Mouse (Mus musculus): Measurements from ENCODE around the gene Pcsk5.

The Pcsk5 gene

DNA sequence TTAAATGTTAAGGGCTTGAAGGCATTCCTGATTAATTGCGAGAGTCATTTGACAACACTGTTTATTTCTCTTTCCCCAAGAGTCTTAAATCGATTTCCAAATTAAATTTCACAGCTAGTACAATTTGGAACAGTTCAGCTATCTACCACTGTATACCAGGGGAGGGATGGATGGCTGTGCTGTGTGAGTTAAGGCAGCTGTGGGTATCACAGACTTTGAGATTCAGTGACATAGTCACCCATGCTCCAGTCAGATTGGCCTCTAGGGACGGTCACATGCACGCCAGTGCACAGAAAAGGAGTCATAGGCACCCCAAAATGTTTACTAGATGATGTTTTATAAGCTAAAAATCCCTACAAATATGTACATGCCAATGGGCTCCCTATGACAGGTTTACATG, 260.0 kb downstream of the Pcsk5 start:
- DNase-seq (ENCODE audit: low read depth, low spot score) = no peak

DNA sequence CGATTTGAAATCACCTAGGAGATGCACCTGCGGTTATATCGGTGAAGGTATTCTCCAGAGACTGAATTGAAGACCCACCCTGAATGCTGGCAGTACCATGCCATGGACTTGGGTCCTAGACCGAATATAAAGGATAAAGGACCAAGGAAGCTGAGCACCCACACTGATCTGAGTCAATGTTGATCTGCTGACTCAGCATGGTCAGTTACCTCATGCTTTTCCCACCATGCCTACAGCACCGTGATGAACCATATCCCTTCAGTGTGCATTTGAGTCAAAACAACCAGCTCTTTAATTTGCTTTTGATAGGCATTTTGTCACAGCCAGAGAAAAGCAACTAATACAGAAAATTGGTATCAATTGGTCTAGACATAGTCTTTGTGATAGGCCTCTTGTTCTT, 262.9 kb downstream of the Pcsk5 start:
- no peak for DNase-seq (ENCODE audit: low read depth, low spot score)

DNA sequence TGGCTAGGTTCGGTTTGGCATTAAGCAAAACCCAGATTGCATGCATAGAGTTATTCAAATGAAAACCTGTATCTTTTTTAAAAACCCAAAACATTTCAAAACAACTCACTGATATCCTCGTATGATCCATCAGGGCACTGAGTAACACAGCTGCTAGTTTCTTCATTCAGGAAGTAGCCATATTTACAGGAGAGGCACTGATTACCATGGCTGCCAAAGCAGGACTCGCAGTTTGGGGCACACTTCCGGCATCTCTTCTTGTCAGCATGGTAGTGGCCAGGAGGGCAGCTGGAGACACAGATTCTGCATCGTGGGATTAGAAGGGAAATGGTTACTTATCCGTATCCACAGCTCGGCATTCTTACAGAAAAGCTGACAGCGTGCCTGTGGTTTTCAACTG, 265.1 kb downstream of the Pcsk5 start:
- DNase-seq (ENCODE audit: low read depth, low spot score) = no peak

DNA sequence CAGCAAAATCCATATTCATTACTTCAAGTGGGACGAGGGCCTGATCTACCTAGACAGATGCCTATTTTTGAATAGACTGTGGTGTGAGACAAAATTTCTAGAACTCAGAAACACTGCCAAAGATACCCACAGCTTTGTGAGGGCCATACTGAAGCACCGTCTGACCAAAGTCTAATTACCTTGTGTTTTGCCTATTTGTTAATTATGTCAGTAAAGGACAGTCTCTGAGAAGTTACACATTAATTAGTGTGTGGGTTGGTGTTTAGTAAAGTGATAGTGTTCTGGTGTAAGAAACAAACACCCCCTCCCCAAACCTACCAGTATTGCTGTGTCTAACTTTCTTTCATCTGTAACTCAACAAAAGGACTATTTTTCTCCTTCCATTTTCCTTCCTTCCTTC, 266.5 kb downstream of the Pcsk5 start:
- no peak for DNase-seq (ENCODE audit: low read depth, low spot score)

DNA sequence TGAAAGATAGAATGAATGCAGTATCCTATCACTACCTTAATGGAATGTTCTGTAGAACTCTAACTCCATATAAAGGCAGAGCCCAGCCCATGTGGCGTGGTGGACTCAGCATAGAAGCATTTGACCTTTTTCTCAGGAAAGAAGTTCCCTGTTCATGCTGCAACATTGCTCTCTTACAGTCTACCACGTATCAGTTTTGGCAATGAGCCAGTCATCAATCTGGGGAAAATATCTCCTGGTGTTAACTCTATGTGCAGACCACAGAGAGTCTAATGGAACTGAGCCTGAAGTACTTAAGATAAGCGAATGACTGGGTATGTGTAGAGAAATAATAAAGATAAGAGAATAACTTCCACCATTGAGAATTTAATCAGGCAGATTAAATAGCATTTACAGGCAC, 270.2 kb downstream of the Pcsk5 start:
- DNase-seq (ENCODE audit: low read depth, low spot score) = no peak

DNA sequence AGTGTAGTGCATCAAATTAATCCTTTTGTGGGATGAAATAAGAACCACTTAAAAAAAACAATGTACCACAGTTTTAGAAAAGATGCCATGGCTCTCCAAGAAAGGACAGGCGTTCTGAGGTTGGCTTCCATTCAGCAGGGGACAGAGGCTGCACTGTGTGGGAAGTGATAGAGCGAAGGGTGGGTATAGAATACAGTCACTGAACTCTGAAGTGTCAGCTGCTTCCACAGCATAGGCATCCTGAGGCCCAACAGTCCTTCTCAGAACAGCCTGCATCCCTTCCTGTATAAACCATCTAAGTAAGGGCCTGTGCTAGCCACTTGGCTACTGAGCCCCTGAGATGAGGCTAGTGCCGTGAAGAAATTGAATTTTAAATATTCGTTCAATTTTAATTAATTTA, 271.3 kb downstream of the Pcsk5 start:
- DNase-seq (ENCODE audit: low read depth, low spot score) = no peak

DNA sequence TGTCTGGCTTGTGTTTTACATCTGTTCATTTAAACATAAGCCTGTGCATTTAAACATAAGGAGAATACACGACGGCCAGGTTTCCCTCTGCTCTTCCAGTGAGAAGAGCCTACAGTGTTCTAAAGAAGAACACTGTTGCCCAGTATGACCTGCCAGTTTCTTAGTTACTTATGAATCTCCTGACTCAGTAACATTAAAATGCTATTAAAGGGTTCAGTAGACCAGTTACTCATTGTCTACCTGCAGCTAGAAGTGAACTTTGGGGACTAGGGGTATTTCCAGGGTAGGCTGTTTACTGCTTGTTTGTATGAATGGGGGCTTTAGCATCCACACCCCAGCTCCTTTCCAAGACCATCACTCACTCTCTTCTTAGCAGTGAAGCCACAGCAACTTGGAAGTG, 278.7 kb downstream of the Pcsk5 start:
- DNase-seq (ENCODE audit: low read depth, low spot score) = no peak

DNA sequence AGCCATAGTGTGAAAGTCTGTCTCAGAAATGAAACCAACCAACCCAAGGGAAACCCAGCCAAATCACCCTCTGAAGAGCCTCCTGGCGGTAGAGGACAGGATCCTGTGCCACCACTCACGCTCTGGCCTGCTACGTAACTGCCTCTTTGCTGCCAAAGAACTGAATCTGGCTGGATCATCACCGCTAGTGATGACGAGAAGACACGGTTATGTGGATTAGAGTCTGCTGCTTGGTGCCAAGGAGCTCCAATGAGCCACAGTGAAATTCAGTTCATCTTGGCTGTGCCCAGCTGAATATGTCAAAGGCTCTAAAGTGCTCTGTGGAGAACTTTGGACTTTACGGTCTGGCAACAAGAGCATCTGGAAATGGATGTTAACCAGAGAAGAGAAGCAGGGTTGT, 282.3 kb downstream of the Pcsk5 start:
- DNase-seq (ENCODE audit: low read depth, low spot score) = no peak

DNA sequence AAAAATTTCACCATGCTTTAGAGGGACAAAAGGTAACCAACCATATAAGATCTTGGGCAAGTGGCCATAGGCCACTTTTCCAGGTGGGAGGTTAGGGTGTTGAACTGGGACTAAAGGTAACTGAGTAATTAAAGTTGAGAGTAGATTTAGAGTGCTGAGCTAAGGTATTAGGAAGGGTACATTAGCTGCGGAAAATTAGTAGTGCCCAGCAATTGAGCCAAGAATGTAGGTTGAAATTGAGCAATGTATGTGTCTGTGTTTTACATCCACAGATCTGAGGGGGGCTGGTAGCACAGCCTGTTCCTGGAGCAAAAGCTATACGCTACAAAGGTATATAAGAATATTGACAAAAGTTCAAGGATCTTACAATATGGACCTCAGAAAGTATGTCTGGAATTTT, 282.9 kb downstream of the Pcsk5 start:
- no peak for DNase-seq (ENCODE audit: low read depth, low spot score)

DNA sequence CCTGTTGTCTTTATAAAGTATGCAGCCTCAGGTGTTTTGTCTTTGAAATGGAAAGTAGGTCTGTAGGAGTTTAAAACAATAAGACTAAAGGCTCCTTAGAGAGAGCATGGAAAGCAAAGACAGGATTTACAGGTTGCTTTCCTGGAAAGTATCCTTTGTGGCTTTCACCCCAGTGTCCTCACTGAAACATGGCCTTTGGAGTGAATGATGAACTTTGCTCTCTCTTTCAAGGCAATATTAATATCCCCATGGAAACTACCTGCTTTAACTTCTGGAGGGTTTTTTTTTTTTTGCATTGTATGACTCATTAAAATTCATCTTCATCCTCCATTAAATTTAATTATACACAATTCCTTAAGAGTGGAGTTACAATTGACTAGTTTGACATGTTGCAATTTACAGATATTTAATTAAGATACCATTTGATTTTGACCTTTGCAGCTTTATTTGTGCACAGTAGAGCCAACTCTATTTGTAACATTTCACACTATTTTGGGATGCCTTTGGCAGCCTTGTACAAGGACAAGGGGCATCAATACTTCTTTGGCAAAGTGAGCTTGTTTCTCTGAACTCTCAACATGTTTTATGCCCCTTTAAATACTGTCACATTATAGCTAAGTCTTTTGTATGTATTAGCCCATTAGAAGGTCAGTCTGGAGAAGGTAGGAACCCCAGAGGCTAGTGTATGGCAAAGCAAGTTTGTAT, 283.9 kb downstream of the Pcsk5 start:
- DNase-seq (ENCODE audit: low read depth, low spot score) = no peak

DNA sequence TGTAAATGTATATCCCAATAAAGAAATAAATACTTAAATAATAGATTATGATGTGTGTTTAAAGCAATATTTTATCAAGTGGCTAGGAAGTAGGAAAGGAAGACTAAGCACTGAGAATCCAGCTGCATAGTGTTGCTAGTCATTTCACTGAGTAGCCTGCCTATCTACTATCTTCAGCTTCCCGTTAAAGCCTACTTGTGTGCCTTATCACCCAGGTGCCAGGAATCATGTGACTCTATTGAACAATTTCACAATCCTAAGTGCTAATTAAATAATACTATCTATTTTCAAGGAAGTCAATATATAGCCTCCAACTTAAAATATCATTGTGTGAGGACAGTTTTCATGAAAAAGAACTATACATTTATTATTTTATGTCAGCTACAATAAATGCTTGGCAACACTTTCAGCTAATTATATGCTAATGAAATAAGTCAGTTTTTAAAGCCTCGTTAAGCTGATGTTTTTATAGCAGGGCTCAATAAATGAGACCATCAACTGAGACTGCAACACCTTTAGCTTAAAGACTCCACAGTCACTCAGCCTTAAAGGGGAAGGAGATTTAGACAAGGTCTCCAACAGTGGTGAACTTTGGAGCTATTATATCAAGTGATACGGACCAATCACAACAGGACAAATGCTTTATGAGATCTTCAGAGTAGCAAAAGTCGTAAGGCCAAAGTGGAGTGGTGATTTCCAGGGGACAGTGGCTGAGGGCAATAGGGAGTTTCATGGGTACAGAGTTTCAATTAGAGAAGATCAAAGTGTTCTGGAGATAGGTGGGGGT, 308.5 kb downstream of the Pcsk5 start:
- no peak for DNase-seq (ENCODE audit: low read depth, low spot score)

DNA sequence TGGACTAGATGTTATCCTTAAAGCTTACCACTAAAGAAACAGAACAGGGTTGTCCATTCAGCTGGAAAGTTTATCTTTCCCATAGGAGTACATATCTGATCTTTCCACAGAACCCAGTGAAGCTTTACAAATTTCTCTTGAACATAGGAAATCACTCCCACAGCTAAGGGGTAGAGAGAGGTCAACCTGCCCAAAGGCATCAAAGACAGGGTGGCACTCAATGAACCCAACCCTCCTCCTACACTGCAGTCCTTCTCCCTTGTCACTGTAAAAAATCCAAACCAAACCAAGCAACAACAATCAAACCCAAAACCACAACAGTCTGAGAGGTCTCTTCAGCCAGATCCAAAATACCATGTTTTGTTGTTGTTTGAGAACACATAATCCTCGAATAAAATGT, 311.9 kb downstream of the Pcsk5 start:
- no peak for DNase-seq (ENCODE audit: low read depth, low spot score)

DNA sequence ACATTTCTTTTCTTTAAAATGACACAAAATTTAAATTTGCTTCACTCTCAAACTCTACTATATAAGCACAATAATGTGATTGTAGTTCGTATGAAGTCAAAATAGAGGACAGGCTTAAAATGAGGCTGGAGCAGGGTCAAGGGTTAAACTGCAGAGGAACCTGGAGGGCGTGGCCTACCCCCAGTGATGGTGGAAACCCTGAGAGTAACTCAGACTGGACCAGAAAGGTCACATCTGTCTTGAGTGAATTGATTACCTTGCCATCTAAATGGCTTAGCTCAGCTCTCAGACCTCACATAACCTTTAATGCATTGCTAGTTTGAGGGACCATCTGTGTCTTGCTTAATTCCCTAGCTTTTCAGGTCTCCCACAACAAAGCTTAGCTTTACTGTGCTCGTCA, 323.0 kb downstream of the Pcsk5 start:
- DNase-seq (ENCODE audit: low read depth, low spot score) = no peak

DNA sequence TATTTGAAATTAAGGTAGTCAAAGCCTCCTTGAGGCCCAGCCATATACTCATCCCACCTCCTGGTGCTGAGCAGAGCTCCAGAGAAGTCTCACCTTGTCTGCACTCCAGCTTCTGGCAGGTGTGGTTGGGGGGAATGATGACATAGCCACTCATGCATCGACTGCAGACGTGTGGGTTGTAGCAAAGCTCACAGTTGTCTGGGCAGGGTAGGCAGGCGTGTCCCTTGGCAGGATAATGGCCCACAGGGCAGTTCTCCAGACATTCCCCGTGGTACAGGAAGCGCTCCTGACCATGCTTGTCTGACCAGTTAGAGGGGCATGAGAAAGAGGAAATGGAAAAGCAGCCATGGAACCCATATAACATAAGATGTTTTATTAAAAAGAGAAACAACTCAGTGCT, 326.1 kb downstream of the Pcsk5 start:
- no peak for DNase-seq (ENCODE audit: low read depth, low spot score)

DNA sequence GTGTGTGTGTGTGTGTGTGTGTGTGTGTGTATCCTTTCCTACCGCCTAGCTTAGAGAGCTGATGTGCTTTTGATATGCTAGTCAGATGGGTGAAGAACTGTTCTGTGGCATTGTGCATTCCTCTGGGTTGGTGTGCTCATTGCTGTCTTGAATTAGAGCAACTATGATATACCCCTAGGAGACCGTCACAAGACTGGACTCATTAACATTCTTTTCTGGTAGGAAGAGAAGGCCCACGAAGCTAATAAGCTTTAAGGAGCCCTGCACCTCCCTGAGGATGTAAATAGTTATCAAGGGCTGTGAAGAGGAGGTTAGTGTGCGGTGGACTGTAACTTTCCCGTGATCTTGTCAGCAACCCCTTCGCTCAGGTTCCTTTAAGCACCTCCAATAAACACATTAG, 333.2 kb downstream of the Pcsk5 start:
- DNase-seq (ENCODE audit: low read depth, low spot score) = no peak

DNA sequence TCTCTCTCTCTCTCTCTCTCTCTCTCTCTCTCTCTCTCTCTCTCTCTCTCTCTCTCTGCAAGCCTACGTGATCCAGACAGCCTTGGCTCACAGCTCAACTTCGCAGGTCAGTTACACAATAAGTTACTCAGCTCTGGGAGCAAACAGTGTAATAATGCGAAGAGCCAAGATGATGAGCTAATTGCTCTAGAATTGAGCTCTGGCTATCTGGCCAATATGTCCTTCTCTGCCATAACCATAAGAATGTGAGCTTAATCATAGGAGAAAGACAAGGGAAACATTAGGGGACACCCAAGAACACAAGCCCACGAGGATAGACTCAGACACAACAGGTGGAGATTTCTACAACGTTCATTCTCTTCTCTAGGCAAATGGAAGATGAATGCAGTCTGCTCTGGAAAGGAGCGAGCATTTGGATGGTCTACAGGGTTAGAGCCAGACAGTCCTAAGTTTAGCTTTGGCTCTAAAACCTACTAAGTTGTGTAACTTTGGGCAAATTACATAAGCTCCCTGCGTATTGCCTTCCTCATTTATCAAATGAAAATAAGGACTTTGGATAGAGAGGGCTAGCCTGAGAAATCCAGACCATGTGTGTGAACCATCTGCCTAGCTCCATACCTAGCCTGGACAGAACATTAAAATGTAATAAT, 338.7 kb downstream of the Pcsk5 start:
- no peak for DNase-seq (ENCODE audit: low read depth, low spot score)

DNA sequence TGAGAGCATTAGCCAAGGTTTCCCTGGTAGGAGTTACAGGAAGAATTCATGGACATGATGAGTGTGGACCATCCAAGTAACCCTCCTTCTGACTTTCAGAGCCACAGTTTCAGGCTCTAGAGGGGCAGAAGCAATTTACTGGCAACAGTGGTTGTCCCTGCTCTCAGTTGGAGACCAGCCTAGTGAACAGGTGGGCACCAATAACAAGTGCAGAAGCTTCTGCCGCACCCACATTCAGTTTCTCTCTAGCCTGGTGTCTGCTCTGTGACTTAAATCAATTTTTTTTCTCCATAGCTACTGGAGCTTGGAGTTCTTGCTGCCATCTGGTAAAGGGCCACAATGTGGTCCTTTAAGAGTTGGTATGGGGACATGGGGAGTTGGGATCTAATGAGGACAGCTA, 341.3 kb downstream of the Pcsk5 start:
- DNase-seq (ENCODE audit: low read depth, low spot score) = no peak

DNA sequence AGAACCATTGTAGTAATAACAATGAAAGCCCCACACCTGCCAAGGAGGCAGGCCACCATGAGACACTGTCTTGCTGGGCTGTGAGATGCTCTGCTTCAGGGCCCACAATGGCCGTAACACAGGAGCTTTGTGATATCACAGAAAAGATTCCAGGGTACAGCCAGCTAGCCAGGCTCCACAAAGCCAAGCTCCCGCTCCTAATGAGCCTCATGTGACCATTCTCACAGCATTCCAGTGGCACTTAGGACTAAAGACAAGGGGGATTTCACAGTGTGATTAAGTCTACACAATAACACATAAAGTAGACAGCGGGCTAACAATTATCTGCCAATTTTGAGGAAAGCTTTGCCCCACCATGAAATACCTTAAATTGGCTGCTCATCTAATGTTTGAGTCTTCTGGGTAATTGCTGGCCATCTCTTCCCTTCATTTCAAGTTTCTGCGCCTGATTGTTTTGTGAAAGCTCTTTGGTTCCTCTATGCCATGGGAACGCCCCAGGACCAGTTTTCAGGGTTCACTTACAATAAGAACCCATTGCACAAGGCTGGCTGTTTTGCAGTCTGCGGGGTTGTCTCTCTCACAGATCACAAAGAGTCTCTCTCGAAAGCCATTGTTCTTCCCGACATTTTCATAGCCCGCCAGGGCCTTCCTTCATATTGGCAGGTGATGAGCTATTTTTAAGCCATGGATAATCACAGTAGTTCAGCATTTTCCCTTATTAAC, 345.4 kb downstream of the Pcsk5 start:
- DNase-seq (ENCODE audit: low read depth, low spot score) = no peak

DNA sequence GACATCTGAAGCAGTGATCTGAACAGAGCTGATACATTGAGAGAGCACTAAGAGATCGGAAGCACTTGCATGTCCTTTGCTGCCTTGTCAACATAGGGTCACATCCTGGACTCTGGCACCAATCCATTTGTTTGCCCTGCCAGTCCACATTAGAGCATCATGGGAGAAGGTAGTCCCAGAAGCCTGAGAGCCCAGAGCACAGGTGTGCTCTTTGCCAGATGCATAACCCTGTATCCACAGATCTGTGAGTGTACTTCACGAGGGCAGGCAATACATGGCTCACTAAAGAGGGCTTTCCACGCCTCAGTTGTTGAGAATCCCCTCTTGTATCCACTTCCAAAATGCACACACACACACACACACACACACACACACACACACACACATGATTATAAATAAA, 346.1 kb downstream of the Pcsk5 start:
- DNase-seq (ENCODE audit: low read depth, low spot score) = no peak

DNA sequence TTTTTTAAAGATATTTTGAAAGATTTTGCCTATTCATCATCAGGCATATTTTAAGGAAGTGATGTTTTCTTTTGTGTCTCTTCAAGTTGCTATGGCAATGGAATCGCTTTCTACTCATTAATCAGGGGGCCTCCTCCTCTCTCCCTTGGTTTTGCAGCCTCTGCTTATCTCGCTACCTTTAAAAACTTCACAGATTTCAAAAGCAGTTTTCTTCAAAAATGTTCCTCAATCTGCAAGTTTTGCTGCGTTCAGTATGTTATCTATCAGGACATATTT, 347.6 kb downstream of the Pcsk5 start:
- no peak for DNase-seq (ENCODE audit: low read depth, low spot score)

DNA sequence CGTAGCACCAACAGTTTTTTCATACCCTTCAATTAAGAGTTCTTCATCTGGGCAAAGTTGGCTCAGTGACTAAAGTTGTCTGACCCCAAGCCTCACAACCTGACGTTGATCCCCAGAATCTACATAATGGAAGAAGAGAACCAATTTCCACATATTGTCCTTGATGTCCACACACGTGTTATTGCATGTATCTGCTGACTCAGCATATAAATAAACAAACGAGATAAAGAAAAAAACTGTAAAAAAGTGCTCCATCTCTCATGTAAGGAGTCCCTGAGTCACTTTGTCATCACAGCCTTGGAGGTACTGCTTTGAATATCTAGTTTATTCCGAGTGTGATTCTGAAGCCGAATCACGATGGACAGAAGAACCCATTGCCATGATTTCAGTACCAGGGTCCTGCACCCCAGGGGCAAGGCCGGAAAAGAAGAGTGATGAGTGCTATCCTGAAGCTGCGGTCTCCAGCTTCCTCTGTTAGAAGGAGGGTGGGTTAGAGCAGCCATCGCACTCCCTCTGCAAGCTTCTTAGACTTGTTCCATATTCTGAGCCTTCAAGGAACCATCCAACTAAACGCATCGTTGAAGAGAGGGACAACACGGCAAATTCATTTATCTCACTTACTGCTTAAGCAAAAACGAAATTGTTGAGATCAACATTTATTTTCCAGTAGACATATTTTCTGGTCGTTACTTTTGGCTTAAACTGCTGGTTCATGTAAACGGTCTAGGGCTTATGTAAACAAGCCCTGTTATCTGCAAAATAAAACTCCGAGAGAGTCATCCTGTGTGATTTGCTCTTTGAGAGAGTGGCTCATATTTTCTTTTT, 348.2 kb downstream of the Pcsk5 start:
- DNase-seq (ENCODE audit: low read depth, low spot score) = no peak

All from A20 (cell line).